Mouse (Mus musculus) yolk sac, embryonic 10.5 days (tissue): ENCODE results near the gene Defb15.
A peak's percentile ranks its signal among the peaks of the same experiment; 100 is the strongest.
"Not testable (repeated sequence)": the region's sequence is repeated elsewhere in the genome, so short reads cannot be mapped to it uniquely, and the experiment has no call there.

Source experiments
- DNase-seq: peaks from one replicate; pipeline ENCODE4 v3.0.0-alpha.2; 2017; ENCODE audit warnings: low spot score

The Defb15 gene

GRCm38 (mm10) chr8:21932610-21933009, at the start of gene Defb15:
Gene Defb15, minus strand, starts transcription at chr8:21932710.
- DNase-seq: no peak

DNA sequence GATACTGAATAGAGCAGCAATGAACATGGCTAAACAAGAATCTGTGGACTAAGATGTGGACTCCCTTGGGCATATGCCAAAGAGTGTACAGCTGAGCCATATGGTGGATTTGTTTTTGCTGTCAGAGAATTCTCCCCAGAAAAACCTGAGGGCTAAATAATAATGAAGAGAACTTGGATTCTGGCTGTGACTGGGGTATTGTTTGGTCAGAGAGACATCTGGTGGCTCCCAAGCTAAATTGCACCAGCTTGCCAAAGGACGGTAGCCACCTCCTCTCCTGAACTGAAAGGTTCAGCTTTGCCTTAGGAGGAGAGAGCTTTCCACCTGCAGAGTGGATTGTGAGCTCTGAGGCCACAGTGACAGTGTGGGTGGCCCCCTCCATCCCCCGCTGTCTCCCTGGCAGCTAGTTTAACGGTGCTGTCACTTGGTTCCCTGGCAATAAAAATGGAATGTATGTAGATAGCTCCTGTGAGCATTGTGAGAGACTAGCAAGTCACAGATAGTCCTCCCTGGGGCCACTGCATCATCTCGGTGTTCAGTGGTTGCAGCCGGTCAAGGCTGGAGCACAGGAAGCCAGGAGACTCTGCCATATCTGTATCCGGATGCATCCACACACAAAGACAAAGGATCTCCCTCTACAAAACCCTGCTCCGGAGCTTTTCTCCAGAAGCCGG, 49.3 kb upstream of the Defb15 start:
- DNase-seq: no peak

GRCm38 (mm10) chr8:21978193-21978592, 45.7 kb upstream of the Defb15 start:
- no peak for DNase-seq

DNA sequence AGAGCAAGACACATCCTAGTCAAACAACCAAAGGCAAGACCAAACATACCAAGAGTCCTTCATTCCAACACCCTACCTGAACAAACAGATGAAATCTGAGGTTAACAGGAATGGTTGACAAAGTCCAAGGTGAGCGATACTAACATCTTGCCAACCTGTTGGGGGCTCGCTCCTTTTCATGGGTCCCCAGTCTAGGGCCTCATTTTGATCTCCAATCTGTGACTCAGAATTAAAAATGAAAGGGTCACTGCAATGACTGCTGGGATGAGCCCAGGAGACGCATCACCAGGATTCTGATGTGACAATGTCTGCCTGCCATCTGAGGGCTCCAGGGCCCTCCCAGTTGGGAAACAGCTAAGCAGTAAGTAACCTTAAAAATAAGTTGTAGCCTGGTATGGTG, 37.0 kb upstream of the Defb15 start, which contains the start of gene Ccdc70:
Gene Ccdc70 (plus strand): TSS at position 301 of the 400 bp plus-strand sequence.
- DNase-seq: no peak

GRCm38 (mm10) chr8:21966646-21967045, 34.1 kb upstream of the Defb15 start:
- no peak for DNase-seq

- DNase-seq: no peak
Observed at GRCm38 (mm10) chr8:21958414-21958813, 25.9 kb upstream of the Defb15 start, which contains the start of gene Fam90a1a. Gene Fam90a1a, plus strand, starts transcription at chr8:21958714.

DNA sequence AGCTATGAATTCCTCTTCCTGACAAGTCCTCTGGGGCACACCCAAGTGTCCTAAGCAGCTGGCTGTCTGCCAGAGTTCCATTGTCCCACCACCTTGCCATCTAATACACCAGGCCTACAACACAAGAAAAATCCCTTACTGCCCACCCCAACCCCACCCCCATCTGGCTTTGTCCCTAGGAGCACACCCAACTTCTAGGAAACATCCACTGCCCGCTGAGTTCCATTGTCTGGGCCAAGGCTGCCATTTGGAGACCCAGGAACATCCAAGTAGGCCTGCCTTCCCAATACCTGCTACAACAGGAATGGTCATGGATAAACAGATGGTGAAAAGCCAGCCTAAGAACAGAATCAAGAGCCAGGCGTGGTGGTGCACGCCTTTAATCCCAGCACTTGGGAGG, 23.8 kb upstream of the Defb15 start:
- DNase-seq: no peak

DNA sequence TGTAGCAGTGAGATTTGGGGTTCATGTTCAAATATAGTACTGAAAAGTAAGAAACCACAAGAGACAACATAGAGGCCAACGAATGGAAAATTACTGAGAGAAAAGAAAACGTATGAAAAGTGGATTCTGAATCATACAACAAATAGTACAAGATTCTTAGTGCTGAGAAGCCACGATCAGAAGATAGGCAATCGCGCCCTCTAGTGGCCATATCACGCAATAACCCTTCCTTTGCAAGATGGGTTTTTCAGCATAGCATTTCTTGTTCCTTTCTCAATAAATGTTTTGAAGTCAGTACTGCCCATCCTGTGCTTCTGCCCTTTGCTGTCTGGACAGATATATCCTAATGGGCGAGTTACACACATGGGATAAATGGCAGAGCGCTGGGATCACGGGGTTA, 22.8 kb upstream of the Defb15 start:
- DNase-seq: peak; percentile 10

- no peak for DNase-seq
Observed at GRCm38 (mm10) chr8:21947311-21948017, 15.0 kb upstream of the Defb15 start.

DNA sequence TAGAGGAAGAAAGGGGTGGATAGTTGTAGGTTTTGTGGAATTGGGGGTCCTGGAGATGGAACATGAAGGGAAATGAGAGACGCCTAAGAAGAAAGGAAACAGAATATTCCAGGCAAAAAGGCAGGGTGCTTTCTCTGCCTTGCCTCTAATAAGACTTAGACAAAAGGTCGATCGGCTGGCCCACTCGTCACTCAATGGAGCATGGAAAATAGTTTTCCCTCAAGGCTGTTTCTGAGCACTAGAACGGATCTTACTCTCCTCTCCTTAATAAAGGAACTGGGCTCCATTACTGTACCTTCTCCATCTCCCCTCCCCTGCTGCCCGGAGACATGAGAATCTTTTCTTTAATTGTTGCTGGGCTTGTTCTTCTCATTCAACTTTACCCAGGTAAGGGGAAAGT, 14.0 kb upstream of the Defb15 start, which contains the start of gene Defb13:
Gene Defb13 (plus strand): TSS at position 301 of the 400 bp plus-strand sequence.
- no peak for DNase-seq

GRCm38 (mm10) chr8:21938052-21938451, 5.5 kb upstream of the Defb15 start, which contains the start of gene Defb35:
Gene Defb35, plus strand, starts transcription at chr8:21938352.
- not testable (repeated sequence) for DNase-seq

DNA sequence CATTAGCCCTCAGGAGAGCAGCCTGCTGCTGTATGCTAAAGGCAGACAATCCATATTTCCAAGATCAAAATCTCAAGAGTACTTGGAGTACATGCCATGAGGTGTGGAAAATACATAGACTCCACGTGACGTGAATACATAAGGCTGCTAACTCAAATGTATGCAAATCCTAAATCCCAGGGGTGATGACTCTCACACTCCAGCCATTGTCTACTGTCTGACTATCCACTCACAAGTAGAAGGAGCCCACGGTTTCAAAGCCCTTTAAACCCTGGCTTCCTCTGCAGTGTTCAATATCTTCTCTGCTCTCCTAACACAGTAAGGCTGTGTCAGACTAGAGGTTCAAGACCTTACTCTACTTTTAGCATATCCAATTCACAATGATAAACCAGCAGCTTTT, 1.8 kb downstream of the Defb15 start:
- not testable (repeated sequence) for DNase-seq

DNA sequence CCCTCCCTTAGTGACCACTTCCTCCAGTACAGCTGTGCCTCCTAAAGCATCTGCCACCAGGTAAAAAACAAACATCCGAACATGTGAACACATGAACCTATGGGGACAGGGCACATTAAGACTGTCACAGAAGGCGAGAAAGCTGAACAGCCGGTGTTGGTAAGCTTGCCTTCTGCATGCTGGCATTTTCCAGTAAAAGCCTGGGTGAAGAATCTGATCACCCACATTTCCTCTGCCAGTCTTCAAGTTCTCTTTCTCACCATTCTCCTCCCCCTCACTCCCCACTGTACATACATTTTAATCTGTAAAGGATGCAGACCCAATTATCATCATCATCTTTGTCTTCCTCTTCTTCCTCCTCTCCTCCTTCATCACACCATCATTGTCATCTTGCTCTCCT, 16.9 kb downstream of the Defb15 start:
- DNase-seq: no peak

- DNase-seq: no peak
Observed at GRCm38 (mm10) chr8:21912554-21912953, 20.0 kb downstream of the Defb15 start.

DNA sequence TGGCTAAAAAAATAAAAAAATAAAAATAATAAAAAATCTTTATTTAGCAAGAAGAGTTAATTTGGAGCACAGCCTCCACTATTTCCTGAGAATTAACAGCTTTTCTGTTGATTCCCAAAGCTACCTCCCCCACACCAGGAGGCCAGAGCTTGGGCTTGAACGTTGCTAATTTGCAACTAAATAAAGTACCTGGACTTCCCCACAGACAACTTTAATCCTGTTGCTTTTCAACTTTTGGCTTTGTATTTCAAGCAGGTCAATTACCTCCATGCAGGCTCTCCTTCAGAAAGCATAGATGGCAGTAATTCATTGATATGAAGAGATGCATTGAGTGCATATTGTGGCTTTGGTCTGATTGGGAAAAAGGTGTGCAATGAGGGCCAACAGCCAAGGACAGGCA, 20.6 kb downstream of the Defb15 start:
- no peak for DNase-seq

DNA sequence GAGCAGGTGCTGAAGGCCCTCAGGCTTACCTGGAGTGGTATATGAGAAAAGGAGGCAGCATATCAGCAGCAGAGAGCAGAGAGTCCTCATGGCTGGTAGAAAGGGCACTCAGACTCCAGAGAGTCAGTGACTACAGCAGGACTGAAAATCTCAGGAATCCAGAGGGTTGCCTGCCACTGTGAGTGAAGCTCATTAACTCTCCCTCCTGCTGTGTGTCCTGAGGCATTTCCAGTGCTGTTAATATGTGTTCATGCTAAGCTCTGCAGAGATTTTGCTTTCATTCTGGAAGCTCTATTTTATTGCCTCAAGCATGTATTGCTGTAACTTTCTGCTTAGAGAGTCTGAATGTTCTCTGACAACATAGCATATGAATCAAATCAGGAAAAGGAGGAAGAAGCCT, 26.2 kb downstream of the Defb15 start, which contains the start of gene Defb11:
Gene Defb11 (minus strand): TSS at position 123 of the 400 bp plus-strand sequence.
- DNase-seq: not testable (repeated sequence)

- DNase-seq: not testable (repeated sequence)
Observed at GRCm38 (mm10) chr8:21885321-21885720, 47.2 kb downstream of the Defb15 start, which contains the start of gene Defb9. Gene Defb9, minus strand, starts transcription at chr8:21885421.
